8 mouse cellular contexts compared by ENCODE assay signal in genomic region chr9:59539441-59540137, GRCm38 (mm10). TPM values are rescaled to one million over a fixed set of nuclear protein-coding genes. Genes with fewer than 3 reads are reported as not detected.
A peak's percentile ranks its signal among the peaks of the same experiment; 100 is the strongest.
DNase-seq lines count a peak whose midpoint lies in the region; ATAC-seq lines count a peak whose summit lies in the region.

TSS of gene Hexa (plus strand) at chr9:59539540.
TSS of gene Tmem202 (minus strand) at chr9:59539847.

- peaks cover 6% of the 10 kb centered on the region for H3K4me1 ChIP-seq in hindbrain, embryonic 11.5 days (replicated peaks; ENCODE audit: control insufficient read depth, insufficient read depth, low read length)

- peak within 1 kb of the TSS; percentile 61 for H3K4me3 ChIP-seq in hindbrain, embryonic 11.5 days (ENCODE audit: low read depth, low read length)

- peak within 1 kb of the TSS; percentile 88 for H3K4me2 ChIP-seq in hindbrain, embryonic 11.5 days (replicated peaks; ENCODE audit: low read depth, low read length)

- ATAC-seq in hindbrain, embryonic 11.5 days (ENCODE audit: low FRiP score): peak; percentile 87

- H3K27me3 ChIP-seq in hindbrain, embryonic 11.5 days (ENCODE audit: control insufficient read depth, insufficient read depth, low read length): no peaks in the 10 kb centered on the region

- H3K27ac ChIP-seq in hindbrain, embryonic 11.5 days (ENCODE audit: low read depth, low read length): no peak within 1 kb of the TSS

- peak; percentile 94 for DNase-seq in Muller cell, postnatal 12 days (ENCODE audit: inconsistent ontology term)
- DNase-seq in cerebellum, adult 8-10 months: peak; percentile 71
- DNase-seq in frontal cortex, adult 2 months (ENCODE audit: extremely low spot score in 1 of 2, low spot score in 1 of 2): peak; percentile 58 to 80
- peak; percentile 95 for DNase-seq in hindbrain, embryonic 11.5 days (ENCODE audit: low spot score)
- DNase-seq in layer of hippocampus, postnatal 25 days (ENCODE audit: extremely low spot score in 1 of 2, low spot score in 1 of 2): peak; percentile 67 to 71
- DNase-seq in lung, postnatal 14 days: peak; percentile 77
- DNase-seq in retina, adult 2 months (ENCODE audit: low read depth, low spot score): peak; percentile 73
- DNase-seq in thymus, postnatal 25 days: peak; percentile 63

- H3K36me3 ChIP-seq in hindbrain, embryonic 11.5 days (ENCODE audit: control insufficient read depth, insufficient read depth, low read length): no peaks in the 10 kb centered on the region

- peak within 1 kb of the TSS; percentile 82 for H3K9ac ChIP-seq in hindbrain, embryonic 11.5 days (ENCODE audit: low read depth, low read length)

- H3K9me3 ChIP-seq in hindbrain, embryonic 11.5 days (ENCODE audit: control insufficient read depth, low read length): no peaks in the 10 kb centered on the region

- WGBS in hindbrain, embryonic 11.5 days: 5% methylated on average over 54 of the region's 55 CpGs

RNA-seq across cellular contexts. Expression of gene Hexa, which starts in this region (rescaled TPM):
- polyA plus RNA-seq in frontal cortex, adult 2 months (2012; rRNA removed): 59.6 and 59.9 TPM in 2 replicates
- polyA plus RNA-seq in hindbrain, embryonic 11.5 days (2014; fragmentation: Nextera tagmentation; extraction: Ambion mirVana): 51.2 and 54.9 TPM in 2 replicates
- total RNA-seq in layer of hippocampus, postnatal 25 days (2021): 10 to 100 TPM; 45.8 to 52.7 TPM

RNA-seq across cellular contexts. Expression of gene Tmem202, which starts in this region (rescaled TPM):
- 2.5 and 3.6 TPM in 2 replicates for polyA plus RNA-seq in frontal cortex, adult 2 months (2012; rRNA removed)
- 0.14 and 0.15 TPM in 2 replicates for polyA plus RNA-seq in hindbrain, embryonic 11.5 days (2014; fragmentation: Nextera tagmentation; extraction: Ambion mirVana)
- total RNA-seq in layer of hippocampus, postnatal 25 days (2021): 1 to 10 TPM; 2.0 to 2.1 TPM
